Mouse (Mus musculus): ENCODE data around the gene Prpf6.

- TF ChIP-seq MAFK (IDR thresholded peaks at IDR 0.05; ENCODE audit: insufficient read depth, low read depth, low read length) (no peak), HCFC1 (IDR thresholded peaks at IDR 0.05; ENCODE audit: borderline replicate concordance, insufficient read depth, low read length) (no peak), ZNF384 (IDR thresholded peaks at IDR 0.05; ENCODE audit: low read depth, low read length) (no peak), CHD2 (IDR thresholded peaks at IDR 0.05; ENCODE audit: low read depth, low read length) (no peak)
Observed at GRCm38 (mm10) chr2:181648926-181649325, 57.3 kb downstream of the Prpf6 start.
